Mouse (Mus musculus): ENCODE measurements at regions not wholly inside any gene's neighbourhood (a gene's known extent, or its start where the extent isn't known, plus 50 kb on each side); places are given as distances from the start of the nearest gene placed in this dataset.

DNA sequence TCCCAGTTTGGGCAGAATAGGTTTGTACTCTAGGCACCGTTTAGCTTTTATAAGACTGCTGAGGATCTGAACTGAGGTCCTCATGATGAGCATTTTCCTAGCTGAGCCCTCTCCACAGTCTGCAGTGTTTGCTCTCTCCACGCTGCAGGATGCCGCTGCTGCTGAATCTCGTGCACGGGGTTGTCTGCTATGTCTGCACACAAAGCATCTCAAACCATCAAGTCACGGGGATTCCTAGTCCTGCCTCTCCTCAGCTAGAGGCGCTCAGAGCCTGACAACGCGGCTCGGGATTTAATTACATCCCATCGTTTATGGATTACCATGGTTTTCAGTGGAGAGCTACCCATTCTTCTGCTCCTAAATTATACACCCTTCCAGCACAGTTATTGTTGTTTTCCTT, 175.6 kb downstream of the Rnf144b start:
- Histone ChIP-seq H3K27ac (replicated peaks) (no peak overlapping the region), H3K9me3 (replicated peaks) (no peaks in the 10 kb centered on the region), H3K4me1 (no peaks in the 10 kb centered on the region), H3K4me2 (replicated peaks) (no peak overlapping the region), H3K9ac (no peak overlapping the region), H3K36me3 (no peaks in the 10 kb centered on the region), H3K27me3 (no peaks in the 10 kb centered on the region), H3K4me3 (replicated peaks) (no peak overlapping the region)
- ATAC-seq (ENCODE audit: insufficient number of reproducible peaks, low FRiP score, low TSS enrichment, low read depth): no peak
- whole genome bisulfite sequencing: 50% methylated on average over 11 of the region's 11 CpGs

DNA sequence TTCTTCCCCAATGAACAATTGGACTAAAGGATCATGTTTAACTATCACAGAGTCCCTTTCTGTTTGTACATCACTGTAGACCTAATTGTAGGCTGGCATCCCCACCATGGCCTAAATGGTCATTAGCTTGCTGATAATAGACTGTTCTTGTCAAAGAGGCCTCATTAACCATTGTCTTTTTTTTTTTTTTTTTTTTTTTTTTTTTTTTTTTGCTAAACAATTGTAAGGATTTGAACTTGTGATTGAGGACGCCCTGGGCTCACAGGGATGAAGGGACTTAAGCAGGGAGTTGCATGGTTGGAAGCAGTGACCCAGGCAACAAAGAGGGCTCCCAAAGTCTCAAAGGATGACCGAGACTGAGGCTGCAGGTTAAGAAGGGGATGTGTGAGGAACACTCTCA, 178.0 kb downstream of the Rnf144b start:
- ATAC-seq (ENCODE audit: insufficient number of reproducible peaks, low FRiP score, low TSS enrichment, low read depth): no peak
- WGBS: 69% methylated on average over 2 of the region's 2 CpGs
- Histone ChIP-seq H3K9me3 (replicated peaks) (no peaks in the 10 kb centered on the region), H3K36me3 (no peaks in the 10 kb centered on the region), H3K27ac (replicated peaks) (no peak overlapping the region), H3K4me2 (replicated peaks) (no peak overlapping the region), H3K27me3 (no peaks in the 10 kb centered on the region), H3K9ac (no peak overlapping the region), H3K4me1 (no peaks in the 10 kb centered on the region), H3K4me3 (replicated peaks) (no peak overlapping the region)

DNA sequence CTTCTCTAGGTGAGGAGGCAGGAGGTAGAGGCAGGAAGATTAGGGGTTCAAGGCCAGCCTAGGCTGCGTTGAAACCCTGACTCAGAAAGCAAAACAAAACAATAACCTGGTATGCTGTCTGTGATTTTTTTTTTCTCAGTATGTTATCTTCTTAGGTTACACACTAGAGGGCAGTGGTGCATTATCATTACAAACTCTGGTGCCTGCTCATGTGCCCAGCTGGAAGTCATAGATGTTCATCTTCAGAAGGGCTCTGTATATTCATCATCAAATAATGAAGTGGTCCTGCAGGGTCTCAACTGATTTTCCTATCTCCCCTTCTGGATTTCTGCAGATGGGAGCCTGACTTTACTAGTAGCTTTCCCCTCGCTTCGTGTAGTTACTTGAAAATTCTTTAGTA, 178.6 kb downstream of the Rnf144b start:
- H3K4me1 ChIP-seq: no peaks in the 10 kb centered on the region
- 43% methylated on average over 3 of the region's 3 CpGs for WGBS
- no peak overlapping the region for H3K27ac ChIP-seq (replicated peaks)
- no peak overlapping the region for H3K4me2 ChIP-seq (replicated peaks)
- no peak for ATAC-seq (ENCODE audit: insufficient number of reproducible peaks, low FRiP score, low TSS enrichment, low read depth)
- H3K27me3 ChIP-seq: no peaks in the 10 kb centered on the region
- no peak overlapping the region for H3K4me3 ChIP-seq (replicated peaks)
- H3K9me3 ChIP-seq (replicated peaks): no peaks in the 10 kb centered on the region
- no peak overlapping the region for H3K9ac ChIP-seq
- no peaks in the 10 kb centered on the region for H3K36me3 ChIP-seq

DNA sequence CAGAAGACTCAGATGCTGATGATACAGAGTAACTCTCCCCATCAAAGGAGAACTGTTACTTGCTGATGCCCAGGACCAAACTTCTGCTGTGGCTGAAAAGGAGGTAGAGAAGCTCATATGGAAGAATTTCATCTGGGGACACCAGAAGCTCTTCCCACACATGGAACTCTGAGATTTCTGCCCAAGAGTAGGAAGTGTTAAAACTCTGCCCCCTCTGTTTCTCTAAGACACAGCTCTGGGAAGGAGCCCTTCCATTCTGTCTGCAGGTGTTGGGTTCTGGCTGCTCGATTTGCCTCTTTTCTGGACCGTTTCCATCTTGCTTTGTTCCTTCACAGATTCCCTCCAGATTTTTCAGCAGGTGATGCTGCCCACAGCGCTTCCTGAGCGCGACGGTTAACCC, 187.0 kb downstream of the Rnf144b start:
- H3K27ac ChIP-seq (replicated peaks): no peak overlapping the region
- no peak overlapping the region for H3K9ac ChIP-seq
- no peaks in the 10 kb centered on the region for H3K4me1 ChIP-seq
- H3K4me2 ChIP-seq (replicated peaks): no peak overlapping the region
- no peaks in the 10 kb centered on the region for H3K27me3 ChIP-seq
- H3K9me3 ChIP-seq (replicated peaks): no peaks in the 10 kb centered on the region
- no peak overlapping the region for H3K4me3 ChIP-seq (replicated peaks)
- no peak for ATAC-seq (ENCODE audit: insufficient number of reproducible peaks, low FRiP score, low TSS enrichment, low read depth)
- H3K36me3 ChIP-seq: no peaks in the 10 kb centered on the region
- 85% methylated on average over 6 of the region's 6 CpGs for WGBS

DNA sequence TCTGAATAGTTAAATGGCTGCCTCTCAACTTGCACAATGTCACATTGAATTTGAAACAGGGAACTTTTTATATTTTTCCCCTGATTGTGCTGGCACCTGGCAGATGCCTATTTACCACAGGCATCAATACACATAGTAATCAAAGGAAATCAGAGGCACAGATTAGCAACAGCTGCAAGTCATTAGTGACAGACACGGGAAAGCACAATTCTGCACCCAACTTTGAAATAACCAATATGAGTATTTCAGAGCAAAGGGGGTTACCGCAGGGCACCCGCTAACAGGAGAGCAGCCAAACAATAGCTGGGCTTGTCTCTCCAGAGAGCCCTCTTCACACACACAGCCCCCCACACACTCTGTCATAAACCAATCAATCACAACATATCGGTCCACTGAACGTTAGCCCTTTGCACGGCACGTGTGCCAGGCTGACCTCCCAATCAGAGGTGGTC, 188.3 kb downstream of the Rnf144b start:
- H3K27ac ChIP-seq (replicated peaks): no peak overlapping the region
- no peak overlapping the region for H3K9ac ChIP-seq
- no peaks in the 10 kb centered on the region for H3K36me3 ChIP-seq
- H3K9me3 ChIP-seq (replicated peaks): no peaks in the 10 kb centered on the region
- no peak overlapping the region for H3K4me2 ChIP-seq (replicated peaks)
- H3K4me1 ChIP-seq: no peaks in the 10 kb centered on the region
- WGBS: 20% methylated on average over 7 of the region's 7 CpGs
- H3K4me3 ChIP-seq (replicated peaks): no peak overlapping the region
- H3K27me3 ChIP-seq: no peaks in the 10 kb centered on the region
- no peak for ATAC-seq (ENCODE audit: insufficient number of reproducible peaks, low FRiP score, low TSS enrichment, low read depth)

DNA sequence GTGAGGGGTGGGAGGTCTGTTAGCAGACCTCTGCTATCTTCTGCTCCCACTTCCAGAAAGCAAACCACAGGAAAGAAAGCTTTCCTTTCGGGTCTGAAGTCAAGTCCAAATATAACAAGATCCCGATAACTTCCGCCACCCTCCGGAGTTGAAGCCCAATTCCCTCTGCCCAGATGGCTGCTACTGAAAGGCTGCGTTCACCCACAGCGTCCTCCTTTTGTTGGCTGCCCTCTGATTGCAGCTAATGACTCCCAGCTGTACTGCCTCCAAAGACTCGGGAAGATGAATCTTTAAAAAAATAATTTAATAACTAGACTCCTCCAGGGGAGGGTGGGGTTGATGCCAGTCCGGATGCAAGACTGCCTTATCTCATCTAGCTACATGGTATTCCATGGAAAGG, 197.1 kb downstream of the Rnf144b start:
- Histone ChIP-seq H3K27ac (replicated peaks) (no peak overlapping the region), H3K4me3 (replicated peaks) (no peak overlapping the region), H3K27me3 (no peaks in the 10 kb centered on the region), H3K9me3 (replicated peaks) (no peaks in the 10 kb centered on the region), H3K36me3 (no peaks in the 10 kb centered on the region), H3K4me2 (replicated peaks) (0 out of 2 replicates have a peak overlapping the region, but pooled peaks have one; percentile 1), H3K9ac (no peak overlapping the region), H3K4me1 (0 out of 2 replicates have a peak, but pooled peaks cover 3% of the 10 kb centered on the region)
- WGBS: 28% methylated on average over 8 of the region's 8 CpGs
- no peak for ATAC-seq (ENCODE audit: insufficient number of reproducible peaks, low FRiP score, low TSS enrichment, low read depth)

DNA sequence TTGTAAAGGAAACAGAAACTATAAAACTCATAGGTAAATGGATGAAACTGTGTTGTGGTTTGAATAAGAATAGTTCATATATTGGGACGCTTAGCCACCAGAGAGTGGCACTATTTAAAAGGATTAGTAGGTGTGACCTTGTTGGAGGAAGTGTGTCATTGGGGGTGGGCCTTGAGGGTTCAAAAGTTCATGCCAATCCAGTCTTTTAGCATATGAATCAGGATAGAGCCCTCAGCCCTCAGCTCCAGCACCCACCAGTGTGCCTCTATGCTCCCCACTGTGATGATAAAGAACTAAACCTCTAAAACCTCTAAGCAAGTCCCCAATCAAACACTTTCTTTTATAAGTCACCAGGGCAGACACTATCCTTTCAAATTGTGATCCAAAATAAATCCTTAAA, 199.4 kb downstream of the Rnf144b start:
- Histone ChIP-seq H3K27me3 (no peaks in the 10 kb centered on the region), H3K4me3 (replicated peaks) (no peak overlapping the region)
- 71% methylated on average over 1 of the region's 1 CpGs for WGBS

DNA sequence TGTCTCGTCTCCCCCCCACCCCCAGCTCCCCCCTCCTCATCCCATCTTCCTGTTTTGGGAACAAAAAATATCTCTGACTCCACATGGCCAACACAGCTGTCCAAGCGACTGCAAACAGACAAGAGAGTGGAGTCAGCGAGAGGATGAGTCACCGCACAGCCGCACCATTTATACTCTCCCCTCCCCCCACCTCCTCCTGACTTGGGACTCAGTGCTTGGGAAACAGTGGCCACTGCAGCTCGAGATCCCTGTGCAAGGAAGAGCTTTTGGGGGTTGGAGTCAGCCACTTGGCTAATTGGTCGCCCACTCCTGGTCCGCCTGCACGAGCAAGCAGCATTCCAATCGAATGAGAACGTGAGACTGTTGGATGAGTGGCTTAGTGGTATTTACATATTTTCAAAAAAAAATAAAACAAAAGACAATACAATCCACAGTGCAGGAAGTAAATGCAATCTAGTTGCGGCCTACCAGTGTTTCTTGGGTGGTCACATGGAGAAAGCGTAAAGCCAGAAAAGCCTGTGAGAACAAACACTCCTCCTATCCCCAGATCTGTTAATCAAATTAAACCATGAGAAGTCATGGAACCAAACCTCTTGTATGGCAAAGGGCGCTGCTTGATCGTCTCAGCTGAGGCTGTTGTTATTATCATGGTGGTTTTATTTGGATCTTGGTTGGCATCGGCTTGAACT, 213.7 kb downstream of the Rnf144b start:
- H3K4me1 ChIP-seq: 0 out of 2 replicates have a peak, but pooled peaks cover 4% of the 10 kb centered on the region
- no peaks in the 10 kb centered on the region for H3K9me3 ChIP-seq (replicated peaks)
- no peak overlapping the region for H3K4me2 ChIP-seq (replicated peaks)
- no peaks in the 10 kb centered on the region for H3K36me3 ChIP-seq
- peak overlapping the region; percentile 55; the same call in 1 of the 2 replicates for H3K27ac ChIP-seq (replicated peaks)
- H3K27me3 ChIP-seq: no peaks in the 10 kb centered on the region
- WGBS: 46% methylated on average over 16 of the region's 16 CpGs
- peak; percentile 63; the same call in 1 of the 2 replicates for ATAC-seq (ENCODE audit: insufficient number of reproducible peaks, low FRiP score, low TSS enrichment, low read depth)
- no peak overlapping the region for H3K9ac ChIP-seq
- H3K4me3 ChIP-seq (replicated peaks): no peak overlapping the region

More for the DNA sequence above, 199.4 kb downstream of the Rnf144b start:
- Histone ChIP-seq H3K9me3 (replicated peaks) (no peaks in the 10 kb centered on the region), H3K4me1 (0 out of 2 replicates have a peak, but pooled peaks cover 3% of the 10 kb centered on the region), H3K27ac (replicated peaks) (no peak overlapping the region), H3K36me3 (no peaks in the 10 kb centered on the region), H3K4me2 (replicated peaks) (no peak overlapping the region), H3K9ac (no peak overlapping the region)
- ATAC-seq (ENCODE audit: insufficient number of reproducible peaks, low FRiP score, low TSS enrichment, low read depth): no peak

DNA sequence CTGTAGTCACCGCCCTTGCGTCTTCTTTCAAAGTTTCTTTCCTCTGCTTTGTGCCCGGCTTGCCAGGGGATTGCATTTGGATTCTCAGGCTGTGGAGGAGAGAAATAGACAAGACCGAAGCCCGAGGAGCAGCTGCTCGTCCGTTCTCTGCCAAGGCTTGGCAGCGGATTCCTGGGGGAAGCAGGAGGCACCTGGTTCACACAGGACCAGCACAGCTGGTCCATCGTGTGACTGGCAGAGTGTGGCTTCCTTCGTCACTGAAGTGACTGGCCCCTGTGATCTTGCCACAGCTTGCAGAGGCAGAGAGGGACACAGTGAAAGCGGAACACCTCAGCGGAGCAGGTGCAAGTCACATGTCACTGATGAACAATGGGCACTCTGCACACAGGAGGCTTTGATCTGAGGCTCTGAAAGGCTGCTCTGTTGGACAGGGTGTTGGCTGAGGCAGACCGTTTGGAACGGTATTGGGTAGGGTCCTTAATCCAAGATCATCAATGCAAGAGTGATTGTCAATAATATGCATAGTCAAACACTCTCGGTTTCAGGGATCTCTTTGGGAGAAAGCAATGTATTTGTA, 214.5 kb downstream of the Rnf144b start:
- no peak overlapping the region for H3K4me2 ChIP-seq (replicated peaks)
- H3K27me3 ChIP-seq: no peaks in the 10 kb centered on the region
- no peak overlapping the region for H3K4me3 ChIP-seq (replicated peaks)
- no peaks in the 10 kb centered on the region for H3K36me3 ChIP-seq
- WGBS: 80% methylated on average over 15 of the region's 15 CpGs
- no peaks in the 10 kb centered on the region for H3K9me3 ChIP-seq (replicated peaks)
- 0 out of 2 replicates have a peak, but pooled peaks cover 4% of the 10 kb centered on the region for H3K4me1 ChIP-seq
- peak overlapping the region; percentile 55; the same call in 1 of the 2 replicates for H3K27ac ChIP-seq (replicated peaks)
- H3K9ac ChIP-seq: no peak overlapping the region
- ATAC-seq (ENCODE audit: insufficient number of reproducible peaks, low FRiP score, low TSS enrichment, low read depth): no peak

DNA sequence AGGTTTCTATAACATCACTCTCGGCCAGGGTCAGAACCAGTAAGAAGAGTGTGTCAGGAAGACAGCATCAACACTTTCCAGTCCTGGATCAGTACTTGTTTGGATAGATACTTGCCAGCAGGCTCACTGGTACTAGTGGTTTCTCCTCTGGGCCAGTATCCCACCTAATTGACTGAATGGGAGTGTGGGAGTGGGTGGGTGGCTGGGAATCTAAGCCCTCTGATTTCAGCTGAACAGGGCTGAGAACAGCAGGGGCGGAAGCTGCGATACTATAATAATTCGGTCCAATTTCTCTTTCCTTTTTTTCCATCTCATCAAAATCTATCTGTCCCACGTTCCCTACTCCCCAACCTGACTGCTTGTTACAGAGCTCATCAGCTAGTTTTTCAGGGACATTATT, 217.0 kb downstream of the Rnf144b start:
- H3K27ac ChIP-seq (replicated peaks): no peak overlapping the region
- 73% methylated on average over 5 of the region's 5 CpGs for WGBS
- no peak overlapping the region for H3K4me2 ChIP-seq (replicated peaks)
- H3K9me3 ChIP-seq (replicated peaks): no peaks in the 10 kb centered on the region
- no peaks in the 10 kb centered on the region for H3K36me3 ChIP-seq
- H3K4me1 ChIP-seq: 0 out of 2 replicates have a peak, but pooled peaks cover 4% of the 10 kb centered on the region
- H3K9ac ChIP-seq: no peak overlapping the region
- H3K4me3 ChIP-seq (replicated peaks): no peak overlapping the region
- H3K27me3 ChIP-seq: no peaks in the 10 kb centered on the region
- ATAC-seq (ENCODE audit: insufficient number of reproducible peaks, low FRiP score, low TSS enrichment, low read depth): no peak

DNA sequence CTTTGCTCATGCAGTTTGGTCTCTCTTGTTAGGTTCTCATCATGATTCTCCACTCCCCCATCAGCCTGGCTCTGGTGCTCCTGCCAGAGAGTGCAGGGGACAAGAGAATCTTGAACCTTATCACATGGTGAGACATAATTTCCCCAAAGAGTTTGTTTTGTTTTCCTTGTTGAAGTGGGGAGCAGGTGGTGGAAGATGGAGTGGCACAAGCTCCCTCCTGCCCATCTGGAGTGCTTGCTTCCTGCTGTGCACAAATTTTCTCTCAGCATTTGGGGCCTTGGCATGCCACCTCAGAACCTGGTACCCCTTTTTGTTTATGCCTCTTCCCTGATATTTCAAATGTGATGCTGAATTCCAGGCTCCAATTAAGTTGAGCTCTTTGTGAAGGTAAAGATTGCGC, 219.9 kb downstream of the Rnf144b start:
- Histone ChIP-seq H3K4me3 (replicated peaks) (no peak overlapping the region), H3K9me3 (replicated peaks) (no peaks in the 10 kb centered on the region), H3K4me2 (replicated peaks) (no peak overlapping the region), H3K9ac (no peak overlapping the region), H3K36me3 (no peaks in the 10 kb centered on the region), H3K4me1 (no peaks in the 10 kb centered on the region), H3K27me3 (no peaks in the 10 kb centered on the region), H3K27ac (replicated peaks) (no peak overlapping the region)
- ATAC-seq (ENCODE audit: insufficient number of reproducible peaks, low FRiP score, low TSS enrichment, low read depth): no peak
- WGBS: 86% methylated on average over 1 of the region's 1 CpGs

DNA sequence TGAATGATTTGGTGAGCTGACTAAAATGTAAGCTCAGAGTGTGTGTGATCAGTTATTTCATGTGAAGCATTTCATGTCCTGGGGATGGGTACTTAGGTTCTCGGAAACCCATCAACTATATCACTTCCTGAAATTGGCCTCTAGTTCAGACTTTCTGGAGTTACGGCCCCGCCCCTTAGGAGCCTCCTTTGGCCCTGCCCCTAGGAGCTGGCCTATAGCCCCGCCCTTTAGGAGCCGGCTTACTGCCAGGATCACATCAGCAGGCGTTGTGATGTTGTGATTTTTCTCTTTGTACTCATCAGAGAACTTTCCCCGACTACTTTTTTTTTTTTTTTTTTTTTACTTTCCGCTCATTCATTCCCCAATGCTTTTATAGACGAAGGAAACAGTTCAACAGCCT, 223.1 kb downstream of the Rnf144b start:
- Histone ChIP-seq H3K27me3 (no peaks in the 10 kb centered on the region), H3K4me3 (replicated peaks) (no peak overlapping the region), H3K9ac (no peak overlapping the region), H3K4me2 (replicated peaks) (no peak overlapping the region), H3K27ac (replicated peaks) (no peak overlapping the region), H3K9me3 (replicated peaks) (no peaks in the 10 kb centered on the region), H3K36me3 (no peaks in the 10 kb centered on the region), H3K4me1 (0 out of 2 replicates have a peak, but pooled peaks cover 3% of the 10 kb centered on the region)
- WGBS: 33% methylated on average over 9 of the region's 9 CpGs
- no peak for ATAC-seq (ENCODE audit: insufficient number of reproducible peaks, low FRiP score, low TSS enrichment, low read depth)
